Mouse (Mus musculus): ENCODE data around the gene Tprn. TPM values are rescaled to one million over a fixed set of nuclear protein-coding genes. Genes with fewer than 3 reads are reported as not detected.

The Tprn gene
- polyA plus RNA-seq, 1 experiment, result 85.4 TPM

DNA sequence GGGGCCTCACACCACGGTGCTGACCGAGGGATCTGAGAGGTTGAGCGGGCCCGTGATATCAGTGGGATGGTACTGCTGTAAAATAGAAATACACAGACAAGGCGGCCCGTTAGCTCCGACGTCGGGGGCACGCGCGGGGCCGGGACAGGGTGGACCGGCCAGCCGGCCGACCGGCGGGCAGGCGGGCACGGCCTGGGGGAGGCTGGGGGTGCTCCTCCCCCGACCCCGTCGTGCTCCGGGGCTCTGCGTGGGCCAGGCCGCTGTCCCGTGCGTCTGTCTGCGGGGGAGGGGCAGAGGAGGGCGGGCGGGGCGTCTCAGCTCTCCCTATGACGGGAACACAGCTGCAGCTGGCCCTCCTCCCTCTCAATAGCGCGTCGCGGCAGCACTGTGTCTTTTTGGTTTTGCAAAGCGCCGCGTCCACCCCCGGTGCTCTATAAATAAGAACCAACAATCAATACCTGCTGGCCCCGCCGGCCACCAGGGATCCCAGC, 29.7 kb downstream of the Tprn start:
- Histone ChIP-seq H3K4me1 (ENCODE audit: control insufficient read depth, insufficient read depth, low read length) (peaks cover 3% of the 10 kb centered on the region; the same call in 1 of the 2 replicates), H3K27ac (ENCODE audit: insufficient read depth, low read depth, low read length) (no peak overlapping the region), H3K36me3 (ENCODE audit: control insufficient read depth, insufficient read depth, low read length) (no peaks in the 10 kb centered on the region), H3K27me3 (replicated peaks; ENCODE audit: control insufficient read depth, insufficient read depth, low read length) (no peaks in the 10 kb centered on the region; the same call in 1 of the 2 replicates), H3K4me3 (ENCODE audit: insufficient read depth, low read depth, low read length) (peak overlapping the region; percentile 29; the same call in 1 of the 2 replicates)
- WGBS, result 4% methylated on average over 43 of the region's 43 CpGs
- no peak for TF ChIP-seq POLR2A (IDR thresholded peaks at IDR 0.05; ENCODE audit: low read depth, low read length)
- TF ChIP-seq CTCF (conservative IDR thresholded peaks at IDR 0.05; ENCODE audit: insufficient read depth, insufficient read length, low read depth, low read length), result no peak
- DNase-seq, result no peak

- Histone ChIP-seq H3K27ac (ENCODE audit: insufficient read depth, low read depth, low read length) (no peak overlapping the region), H3K27me3 (replicated peaks; ENCODE audit: control insufficient read depth, insufficient read depth, low read length) (no peaks in the 10 kb centered on the region; the same call in 1 of the 2 replicates), H3K4me3 (ENCODE audit: insufficient read depth, low read depth, low read length) (no peak overlapping the region)
Measured at GRCm38 (mm10) chr2:25292856-25293255, 30.4 kb downstream of the Tprn start.

GRCm38 (mm10) chr2:25293706-25294105, 31.3 kb downstream of the Tprn start:
- TF ChIP-seq POLR2A (IDR thresholded peaks at IDR 0.05; ENCODE audit: low read depth, low read length), result no peak
- no peak for TF ChIP-seq CTCF (conservative IDR thresholded peaks at IDR 0.05; ENCODE audit: insufficient read depth, insufficient read length, low read depth, low read length)
- WGBS, result 82% methylated on average over 9 of the region's 9 CpGs

More at GRCm38 (mm10) chr2:25292856-25293255, 30.4 kb downstream of the Tprn start:
- H3K36me3 ChIP-seq (ENCODE audit: control insufficient read depth, insufficient read depth, low read length), result no peaks in the 10 kb centered on the region
- WGBS, result 0% methylated on average over 1 of the region's 1 CpGs
- 0 out of 2 replicates have a peak, but pooled peaks cover 3% of the 10 kb centered on the region for H3K4me1 ChIP-seq (ENCODE audit: control insufficient read depth, insufficient read depth, low read length)
- DNase-seq, result peak; percentile 73
- TF ChIP-seq POLR2A (IDR thresholded peaks at IDR 0.05; ENCODE audit: low read depth, low read length) (no peak), CTCF (conservative IDR thresholded peaks at IDR 0.05; ENCODE audit: insufficient read depth, insufficient read length, low read depth, low read length) (peak; percentile 76)

DNA sequence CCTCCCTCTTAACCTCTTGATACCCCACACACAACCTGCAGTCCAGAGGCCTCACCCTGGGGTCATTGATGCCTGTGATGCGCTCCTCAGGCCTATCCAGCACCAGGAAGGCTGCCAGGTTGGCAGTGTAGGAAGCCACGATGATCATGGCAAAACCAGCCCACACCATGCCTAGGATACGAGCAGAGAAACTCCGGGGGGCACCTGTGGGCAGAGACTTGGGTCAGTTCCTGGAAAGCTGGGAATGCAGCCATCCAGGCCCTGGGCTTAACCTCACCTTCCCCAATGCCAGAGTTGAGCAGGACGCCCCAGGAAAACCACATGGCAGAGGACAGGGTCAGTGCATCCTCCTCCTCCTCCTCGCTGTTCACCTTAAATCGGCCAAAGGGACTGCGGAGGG, 34.7 kb downstream of the Tprn start:
- DNase-seq, result no peak
- H3K27me3 ChIP-seq (replicated peaks; ENCODE audit: control insufficient read depth, insufficient read depth, low read length), result no peaks in the 10 kb centered on the region; the same call in 1 of the 2 replicates
- TF ChIP-seq CTCF (conservative IDR thresholded peaks at IDR 0.05; ENCODE audit: insufficient read depth, insufficient read length, low read depth, low read length) (no peak), POLR2A (IDR thresholded peaks at IDR 0.05; ENCODE audit: low read depth, low read length) (no peak)
- H3K4me3 ChIP-seq (ENCODE audit: insufficient read depth, low read depth, low read length), result no peak overlapping the region
- H3K27ac ChIP-seq (ENCODE audit: insufficient read depth, low read depth, low read length), result no peak overlapping the region
- WGBS, result 69% methylated on average over 8 of the region's 8 CpGs
- no peaks in the 10 kb centered on the region for H3K36me3 ChIP-seq (ENCODE audit: control insufficient read depth, insufficient read depth, low read length)
- no peaks in the 10 kb centered on the region for H3K4me1 ChIP-seq (ENCODE audit: control insufficient read depth, insufficient read depth, low read length)

More at GRCm38 (mm10) chr2:25293706-25294105, 31.3 kb downstream of the Tprn start:
- Histone ChIP-seq H3K27ac (ENCODE audit: insufficient read depth, low read depth, low read length) (no peak overlapping the region), H3K4me3 (ENCODE audit: insufficient read depth, low read depth, low read length) (no peak overlapping the region), H3K36me3 (ENCODE audit: control insufficient read depth, insufficient read depth, low read length) (no peaks in the 10 kb centered on the region), H3K27me3 (replicated peaks; ENCODE audit: control insufficient read depth, insufficient read depth, low read length) (no peaks in the 10 kb centered on the region; the same call in 1 of the 2 replicates), H3K4me1 (ENCODE audit: control insufficient read depth, insufficient read depth, low read length) (no peaks in the 10 kb centered on the region)
- no peak for DNase-seq

- Histone ChIP-seq H3K27me3 (replicated peaks; ENCODE audit: control insufficient read depth, insufficient read depth, low read length) (no peaks in the 10 kb centered on the region), H3K36me3 (ENCODE audit: control insufficient read depth, insufficient read depth, low read length) (no peaks in the 10 kb centered on the region), H3K4me3 (ENCODE audit: insufficient read depth, low read depth, low read length) (no peak overlapping the region), H3K27ac (ENCODE audit: insufficient read depth, low read depth, low read length) (no peak overlapping the region), H3K4me1 (ENCODE audit: control insufficient read depth, insufficient read depth, low read length) (no peaks in the 10 kb centered on the region)
- WGBS, result 72% methylated on average over 10 of the region's 10 CpGs
- no peak for DNase-seq
- TF ChIP-seq POLR2A (IDR thresholded peaks at IDR 0.05; ENCODE audit: low read depth, low read length) (no peak), CTCF (conservative IDR thresholded peaks at IDR 0.05; ENCODE audit: insufficient read depth, insufficient read length, low read depth, low read length) (no peak)
Measured at GRCm38 (mm10) chr2:25298046-25298445, 35.6 kb downstream of the Tprn start.

DNA sequence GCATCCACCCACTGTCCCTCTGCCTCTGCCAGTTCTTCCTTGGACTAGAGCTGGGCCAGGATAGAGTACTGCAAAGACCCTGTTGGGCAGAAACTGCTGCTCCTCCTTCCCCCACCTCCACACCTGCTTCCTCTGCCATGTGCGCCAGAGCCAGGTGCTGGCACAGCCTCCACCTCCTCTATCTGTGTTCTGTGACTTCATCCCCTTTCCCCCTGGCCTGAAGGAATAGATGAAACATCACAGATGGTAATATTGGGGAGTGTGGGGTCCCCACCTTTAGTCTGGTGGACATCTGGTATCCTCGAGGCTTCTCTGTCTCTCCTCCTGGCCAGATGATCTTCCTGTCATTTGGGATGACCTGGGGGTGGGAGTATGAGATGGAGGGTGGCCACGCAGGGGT, 41.0 kb downstream of the Tprn start:
- TF ChIP-seq CTCF (conservative IDR thresholded peaks at IDR 0.05; ENCODE audit: insufficient read depth, insufficient read length, low read depth, low read length) (no peak), POLR2A (IDR thresholded peaks at IDR 0.05; ENCODE audit: low read depth, low read length) (no peak)
- DNase-seq, result no peak
- no peaks in the 10 kb centered on the region for H3K36me3 ChIP-seq (ENCODE audit: control insufficient read depth, insufficient read depth, low read length)
- H3K27ac ChIP-seq (ENCODE audit: insufficient read depth, low read depth, low read length), result no peak overlapping the region
- 62% methylated on average over 3 of the region's 3 CpGs for WGBS
- no peak overlapping the region for H3K4me3 ChIP-seq (ENCODE audit: insufficient read depth, low read depth, low read length)
- H3K4me1 ChIP-seq (ENCODE audit: control insufficient read depth, insufficient read depth, low read length), result no peaks in the 10 kb centered on the region
- H3K27me3 ChIP-seq (replicated peaks; ENCODE audit: control insufficient read depth, insufficient read depth, low read length), result no peaks in the 10 kb centered on the region

DNA sequence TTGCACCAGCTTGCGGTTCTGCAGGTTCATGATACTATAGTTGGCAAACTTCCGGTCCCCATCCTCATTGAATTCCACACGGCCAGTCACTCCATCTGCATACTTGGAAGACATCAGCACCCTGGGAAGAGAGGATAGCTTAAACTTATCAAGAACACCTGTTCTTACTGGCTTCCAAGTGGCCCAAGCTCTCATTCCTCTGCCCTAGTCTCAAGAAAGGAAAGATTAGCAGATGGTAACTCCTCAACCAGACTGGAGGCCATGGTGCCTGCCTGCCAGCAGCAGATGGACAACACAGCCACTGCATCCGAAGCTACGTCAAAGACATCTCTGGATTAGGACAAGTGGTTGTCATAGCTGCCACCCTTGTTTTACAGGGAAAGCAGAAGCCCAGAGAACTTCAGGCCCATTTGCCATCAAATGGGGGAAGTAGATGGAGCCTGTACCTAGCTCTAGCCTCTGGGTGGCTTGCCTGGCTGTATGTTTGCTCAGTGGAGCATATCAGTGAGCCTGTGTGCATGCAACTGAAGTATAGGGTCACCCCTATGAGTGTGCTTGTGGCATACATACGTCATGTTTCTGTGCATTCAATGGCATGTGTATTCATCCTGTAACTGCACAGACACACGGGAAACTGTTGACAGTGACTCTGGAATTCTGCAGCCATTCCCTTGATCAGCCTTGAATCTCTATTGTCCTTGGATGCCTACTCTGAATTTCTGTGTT, 41.7 kb downstream of the Tprn start:
- no peak for DNase-seq
- Histone ChIP-seq H3K36me3 (ENCODE audit: control insufficient read depth, insufficient read depth, low read length) (no peaks in the 10 kb centered on the region), H3K4me1 (ENCODE audit: control insufficient read depth, insufficient read depth, low read length) (no peaks in the 10 kb centered on the region), H3K4me3 (ENCODE audit: insufficient read depth, low read depth, low read length) (no peak overlapping the region), H3K27ac (ENCODE audit: insufficient read depth, low read depth, low read length) (no peak overlapping the region), H3K27me3 (replicated peaks; ENCODE audit: control insufficient read depth, insufficient read depth, low read length) (no peaks in the 10 kb centered on the region)
- TF ChIP-seq CTCF (conservative IDR thresholded peaks at IDR 0.05; ENCODE audit: insufficient read depth, insufficient read length, low read depth, low read length) (no peak), POLR2A (IDR thresholded peaks at IDR 0.05; ENCODE audit: low read depth, low read length) (no peak)
- WGBS, result 68% methylated on average over 7 of the region's 7 CpGs
